Mouse (Mus musculus) urinary bladder, postnatal 14 days (tissue): ENCODE measurements around the gene Slc9a1.

Experiments used
- DNase-seq: peaks from one replicate; pipeline ENCODE4 v3.0.0; 2021; ENCODE audit warnings: low spot score

Gene Slc9a1

DNA sequence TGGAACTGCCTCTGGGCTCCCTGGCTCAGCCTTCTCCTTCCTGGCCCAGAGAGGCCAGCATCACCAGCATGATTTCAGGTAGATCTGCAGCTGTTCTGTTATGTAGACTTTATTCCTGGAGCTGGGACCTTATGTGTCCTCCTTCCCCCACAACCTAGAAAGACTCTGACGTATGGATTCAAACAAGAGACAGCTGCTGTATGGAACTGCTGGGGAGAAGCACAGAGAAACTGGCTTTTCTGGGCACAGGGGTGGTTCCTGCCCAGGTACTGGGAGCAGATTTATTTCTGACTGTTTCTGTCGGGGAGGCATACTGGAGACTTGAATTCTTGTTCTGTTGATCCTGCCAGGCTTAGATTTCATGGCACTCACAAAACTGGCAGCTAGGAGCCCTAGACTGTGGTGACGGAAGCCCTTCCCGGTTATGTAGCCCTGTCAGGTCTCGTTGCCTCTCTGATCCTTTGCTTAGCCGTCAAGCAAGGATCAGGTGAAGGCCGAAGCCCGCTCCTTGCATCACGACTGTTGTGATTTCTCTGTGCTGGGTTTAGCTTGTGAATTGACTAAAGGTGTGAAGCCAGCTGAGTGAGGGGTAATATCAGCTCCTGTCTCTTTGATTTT is 34.2 kb downstream of the Slc9a1 start:
- DNase-seq, result no peak

DNA sequence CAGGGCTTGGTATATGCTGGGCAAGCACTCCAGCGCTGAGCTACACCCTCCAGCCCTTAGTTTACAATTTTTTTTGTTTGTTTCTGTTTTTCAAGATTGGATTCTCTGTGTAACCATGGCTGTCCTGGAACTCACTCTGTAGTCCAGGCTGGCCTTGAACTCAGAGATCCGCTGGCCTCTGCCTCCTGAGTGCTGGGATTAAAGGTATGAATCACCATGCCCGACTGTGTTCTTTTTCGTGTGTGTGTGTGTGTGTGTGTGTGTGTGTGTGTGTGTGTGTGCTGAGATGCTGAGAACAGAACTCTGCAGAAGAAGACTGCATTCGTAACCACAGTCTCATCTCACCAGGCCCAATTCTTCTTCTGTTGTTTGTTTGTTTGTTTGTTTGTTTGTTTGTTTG is 34.8 kb downstream of the Slc9a1 start:
- no peak for DNase-seq

GRCm38 (mm10) chr4:133406313-133407056 is 37.0 kb downstream of the Slc9a1 start:
- DNase-seq, result no peak

GRCm38 (mm10) chr4:133407114-133407787 is 37.7 kb downstream of the Slc9a1 start:
- peak; percentile 46 for DNase-seq

- DNase-seq, result no peak
Observed at GRCm38 (mm10) chr4:133408006-133408405, 38.5 kb downstream of the Slc9a1 start.

GRCm38 (mm10) chr4:133410994-133411393 is 41.5 kb downstream of the Slc9a1 start:
- DNase-seq, result no peak

DNA sequence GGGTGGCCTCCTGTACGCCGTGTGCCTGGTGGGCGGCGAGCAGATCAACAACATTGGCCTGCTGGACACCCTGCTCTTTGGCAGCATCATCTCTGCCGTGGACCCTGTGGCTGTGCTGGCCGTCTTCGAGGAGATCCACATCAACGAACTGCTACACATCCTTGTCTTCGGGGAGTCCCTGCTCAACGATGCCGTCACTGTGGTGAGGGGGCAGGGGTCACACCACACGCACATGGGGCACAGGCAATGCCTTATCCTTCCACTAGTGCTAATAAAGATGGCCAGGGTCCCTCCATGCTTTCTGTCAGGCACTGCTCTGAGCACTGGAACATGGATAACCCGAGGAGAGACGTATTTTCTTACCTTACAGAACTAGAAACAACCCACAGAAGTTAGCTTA is 42.6 kb downstream of the Slc9a1 start:
- no peak for DNase-seq

GRCm38 (mm10) chr4:133412575-133413540 is 43.4 kb downstream of the Slc9a1 start:
- no peak for DNase-seq

DNA sequence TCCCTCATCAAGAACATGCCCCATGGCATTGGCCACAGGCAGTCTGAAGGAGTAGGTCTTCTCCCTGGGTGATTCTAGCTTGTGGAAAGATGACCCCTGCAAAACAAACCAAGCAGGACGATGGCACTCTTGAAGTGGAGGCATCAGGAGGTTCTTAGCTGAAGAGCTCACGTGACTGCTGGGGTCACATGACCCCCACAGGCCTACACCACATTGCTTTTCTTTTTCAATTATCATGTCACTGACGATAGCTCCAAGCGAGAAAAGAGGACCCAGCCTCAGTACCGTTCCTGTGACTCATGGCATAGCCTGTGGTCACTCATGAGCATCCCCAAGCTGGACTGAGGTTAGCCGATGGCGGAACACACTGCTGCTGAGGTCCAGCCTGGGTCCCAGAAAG is 44.1 kb downstream of the Slc9a1 start:
- DNase-seq, result no peak

GRCm38 (mm10) chr4:133414920-133415319 is 45.4 kb downstream of the Slc9a1 start:
- no peak for DNase-seq

- DNase-seq, result peak; percentile 72
Observed at GRCm38 (mm10) chr4:133419312-133420004, 50.0 kb downstream of the Slc9a1 start.

DNA sequence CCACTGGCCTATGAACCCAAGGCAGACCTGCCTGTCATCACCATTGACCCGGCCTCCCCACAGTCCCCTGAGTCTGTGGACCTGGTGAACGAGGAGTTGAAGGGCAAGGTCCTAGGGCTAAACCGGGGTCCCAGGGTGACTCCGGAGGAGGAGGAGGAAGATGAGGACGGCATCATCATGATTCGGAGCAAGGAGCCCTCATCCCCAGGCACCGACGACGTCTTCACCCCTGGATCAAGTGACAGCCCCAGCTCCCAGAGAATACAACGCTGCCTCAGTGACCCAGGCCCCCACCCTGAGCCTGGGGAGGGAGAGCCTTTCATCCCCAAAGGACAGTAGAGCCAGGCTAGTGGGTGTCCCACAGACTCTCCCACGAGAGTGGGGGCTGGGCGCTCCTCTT is 52.5 kb downstream of the Slc9a1 start:
- DNase-seq, result no peak

GRCm38 (mm10) chr4:133422601-133423000 is 53.1 kb downstream of the Slc9a1 start:
- no peak for DNase-seq

GRCm38 (mm10) chr4:133423108-133423507 is 53.6 kb downstream of the Slc9a1 start:
- peak; percentile 45 for DNase-seq

DNA sequence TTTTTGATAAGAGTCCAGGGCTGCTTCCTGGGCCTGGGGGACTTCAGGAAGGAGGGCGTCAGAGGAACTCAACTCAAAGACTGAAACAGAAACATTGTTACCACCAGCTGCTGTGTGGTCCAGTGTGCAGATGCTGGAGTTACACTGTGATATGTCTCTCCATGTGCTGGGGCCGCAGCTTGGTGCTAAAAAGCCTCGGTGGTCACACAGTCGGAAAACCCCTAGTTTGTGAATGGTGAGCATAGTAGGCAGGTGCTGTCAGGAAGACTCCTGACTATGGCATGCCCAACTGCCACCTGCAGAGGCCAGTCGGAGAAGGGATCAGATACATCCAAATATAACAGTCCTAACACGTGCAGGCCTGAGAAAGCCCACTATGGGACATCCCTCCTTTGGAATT is 54.2 kb downstream of the Slc9a1 start:
- no peak for DNase-seq

- peak; percentile 68 for DNase-seq
Observed at GRCm38 (mm10) chr4:133424100-133424499, 54.6 kb downstream of the Slc9a1 start.

DNA sequence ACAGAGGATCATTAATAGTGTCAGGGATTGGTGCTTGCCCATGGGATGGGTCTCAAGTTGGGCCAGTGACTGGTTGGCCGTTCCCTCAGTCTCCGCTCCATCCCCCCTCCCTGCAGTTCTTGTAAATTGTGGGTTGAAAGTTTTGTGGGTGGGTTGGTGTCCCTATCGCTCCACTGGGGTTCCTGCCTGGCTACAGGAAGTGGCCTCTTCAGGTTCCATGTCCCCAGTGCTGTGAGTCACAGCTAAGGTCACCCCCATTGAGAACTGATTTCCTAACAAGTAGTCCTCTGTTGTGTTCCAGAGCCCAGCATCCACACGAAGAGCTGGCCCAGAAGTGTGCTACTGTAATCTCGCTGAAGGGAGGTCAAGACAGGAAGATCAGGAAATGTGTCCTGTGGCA is 56.6 kb downstream of the Slc9a1 start:
- no peak for DNase-seq

DNA sequence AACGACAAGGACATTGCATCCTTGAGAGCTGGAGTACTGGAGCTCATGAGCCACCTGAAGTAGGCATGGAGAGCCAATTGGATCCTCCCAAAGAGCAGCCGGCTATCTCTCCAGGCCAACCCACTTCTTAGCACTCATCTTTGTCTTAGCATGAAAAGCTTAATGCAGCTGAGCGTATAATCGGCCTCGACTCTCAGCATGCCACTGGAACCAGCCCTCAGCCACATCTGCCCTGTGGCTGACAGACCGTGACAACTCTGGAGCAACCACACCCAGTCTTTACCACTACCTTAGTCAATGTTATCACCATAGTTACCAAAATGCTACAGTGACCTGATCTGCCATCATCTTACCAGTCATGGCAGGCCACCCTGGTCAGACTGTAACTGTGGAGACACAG is 62.0 kb downstream of the Slc9a1 start:
- no peak for DNase-seq

DNA sequence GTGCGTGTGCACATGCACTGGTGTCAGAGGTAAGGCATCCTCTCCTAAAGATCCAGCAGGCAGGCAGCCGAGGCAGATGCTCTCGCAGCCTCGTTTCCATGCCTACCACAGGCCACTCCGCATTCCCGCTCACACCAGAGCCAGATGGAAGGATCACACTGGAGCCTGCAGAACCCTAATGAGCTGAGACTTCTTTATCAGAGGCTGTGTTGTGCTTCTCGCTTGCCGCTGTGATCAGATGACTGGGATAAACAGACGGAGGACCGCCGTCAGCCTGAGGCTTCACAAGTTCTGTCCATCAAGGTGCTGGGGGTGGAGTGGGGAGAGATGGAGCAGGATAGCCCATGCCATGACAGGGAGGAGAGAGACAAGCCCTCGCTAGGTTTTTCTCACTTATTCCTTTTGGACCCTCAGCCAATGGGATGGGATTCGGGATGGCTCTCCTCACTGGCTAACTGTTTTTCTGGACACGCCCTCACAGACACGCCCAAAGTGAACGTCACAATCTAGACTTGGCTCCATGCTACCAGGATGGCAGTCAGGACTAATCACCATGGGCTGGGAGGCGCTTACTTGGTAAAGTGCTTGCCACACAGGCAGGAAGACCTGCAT is 63.2 kb downstream of the Slc9a1 start:
- DNase-seq, result no peak

- DNase-seq, result no peak
Observed at GRCm38 (mm10) chr4:133435921-133436320, 66.4 kb downstream of the Slc9a1 start.
